Mouse (Mus musculus) CD4-positive helper T cell, adult 2 months (primary cell): ENCODE results near the gene 2010111I01Rik.

Experiments
- DNase-seq: peaks from one replicate; pipeline ENCODE4 v3.0.0-alpha.2; 2012; ENCODE audit warnings: low read depth, missing footprints, low spot score

Gene 2010111I01Rik

DNA sequence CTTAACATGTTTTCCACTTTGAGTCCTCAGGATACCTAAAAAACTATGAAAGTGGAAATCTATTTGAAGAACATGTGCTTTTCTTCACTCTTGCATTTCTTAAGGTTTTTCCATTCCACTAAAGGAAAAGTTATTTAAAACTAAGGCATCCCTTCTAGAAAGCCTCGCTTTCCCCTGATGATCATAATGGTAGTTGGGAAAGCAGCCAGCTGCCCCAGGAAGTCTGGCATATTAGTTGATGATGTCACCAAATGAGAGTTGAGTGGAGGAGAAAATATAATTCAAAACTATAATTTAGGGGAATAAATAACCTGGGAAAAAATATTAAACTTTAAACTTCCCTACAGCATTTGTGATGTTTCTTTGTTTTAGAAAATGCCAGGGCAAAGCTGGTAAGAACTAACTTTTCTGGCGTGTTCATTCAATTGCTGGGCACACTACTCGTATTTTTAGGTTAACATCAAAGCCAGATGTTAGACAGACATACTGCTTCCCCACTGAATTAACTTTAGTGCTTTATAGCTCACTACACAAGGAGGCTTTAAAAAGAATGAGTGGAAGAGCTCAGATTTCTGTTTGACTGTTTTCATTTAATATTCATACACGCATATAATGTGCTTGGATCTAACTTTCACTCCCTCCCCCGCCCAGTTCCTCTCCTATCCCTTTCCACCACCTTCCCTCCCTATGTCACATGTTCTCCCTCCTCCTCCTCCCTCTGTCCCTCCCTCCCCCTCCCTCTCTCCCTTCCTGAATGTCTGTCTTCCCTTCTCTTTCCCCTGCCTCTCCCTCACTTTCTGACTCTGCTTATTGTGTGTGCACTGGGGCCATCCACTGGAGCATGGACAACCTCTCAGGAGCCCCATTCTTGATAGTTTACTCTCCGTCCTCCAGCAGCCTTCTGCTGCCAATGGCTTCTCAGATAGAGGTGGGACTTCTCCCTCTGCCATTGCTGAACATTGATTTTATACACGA lies 58.8 kb downstream of the 2010111I01Rik start:
- DNase-seq, result no peak

DNA sequence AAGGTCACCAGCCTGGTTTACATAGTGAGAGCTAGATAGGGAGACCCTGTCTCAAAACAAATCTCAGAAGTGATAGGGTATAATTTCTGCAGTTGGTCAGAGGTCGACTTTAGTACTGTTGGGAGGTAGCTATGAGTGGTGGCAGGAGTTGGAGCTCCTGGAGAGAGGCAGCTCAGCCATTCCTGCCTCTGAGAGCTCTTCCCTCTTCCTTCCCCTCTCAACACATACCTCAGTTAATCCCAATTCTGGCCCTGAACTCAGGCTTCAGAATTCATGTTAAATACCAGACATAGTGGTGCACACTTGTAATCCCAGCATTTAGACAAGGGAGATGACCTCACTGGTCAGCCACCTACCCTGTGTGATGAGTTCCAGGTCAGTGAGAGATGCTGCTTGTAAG lies 65.3 kb downstream of the 2010111I01Rik start:
- DNase-seq, result no peak

DNA sequence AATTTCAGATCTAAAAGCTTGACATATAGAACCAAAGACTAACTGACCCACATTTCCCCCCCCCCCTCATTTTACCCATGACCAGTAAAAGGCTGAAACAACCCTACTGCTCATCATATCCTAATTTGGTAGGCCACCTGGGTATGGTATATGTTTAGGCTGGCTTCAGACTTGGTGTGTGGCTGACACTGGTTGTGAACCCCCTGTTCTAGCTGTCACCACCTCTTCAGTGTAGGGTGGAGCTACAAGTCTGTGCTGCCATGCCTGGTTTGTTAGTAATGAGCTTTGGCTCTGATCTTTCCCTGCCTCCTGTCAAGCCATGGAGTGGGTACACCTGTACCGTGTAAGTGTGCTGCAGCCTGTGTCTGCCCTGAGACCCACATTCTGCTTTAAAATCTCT lies 66.6 kb downstream of the 2010111I01Rik start:
- no peak for DNase-seq

DNA sequence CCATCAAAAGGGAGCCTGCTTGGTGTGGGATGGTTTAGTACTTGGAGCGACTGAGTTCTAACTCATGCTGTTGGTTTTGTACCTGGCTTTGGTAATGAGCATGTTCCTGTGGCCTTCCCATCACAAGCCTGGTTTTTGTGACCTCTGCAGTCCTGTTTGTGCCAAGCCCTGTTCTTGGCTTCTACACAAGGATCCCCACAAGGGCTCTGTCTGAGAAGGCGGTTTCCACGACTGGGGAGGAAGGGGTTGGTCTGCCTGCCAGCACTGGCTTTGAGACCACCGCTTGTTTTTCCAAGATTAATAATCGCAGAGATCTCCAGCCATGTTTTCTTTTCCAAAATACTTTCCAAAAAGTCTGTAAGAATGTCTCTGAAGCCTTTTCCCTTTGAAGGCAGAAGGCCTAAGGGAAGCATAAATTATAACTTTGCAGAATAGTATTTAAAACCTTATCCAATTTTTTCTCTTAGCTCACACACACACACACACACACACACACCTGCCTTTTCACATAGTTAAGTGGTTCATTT lies 67.7 kb downstream of the 2010111I01Rik start:
- DNase-seq, result no peak

DNA sequence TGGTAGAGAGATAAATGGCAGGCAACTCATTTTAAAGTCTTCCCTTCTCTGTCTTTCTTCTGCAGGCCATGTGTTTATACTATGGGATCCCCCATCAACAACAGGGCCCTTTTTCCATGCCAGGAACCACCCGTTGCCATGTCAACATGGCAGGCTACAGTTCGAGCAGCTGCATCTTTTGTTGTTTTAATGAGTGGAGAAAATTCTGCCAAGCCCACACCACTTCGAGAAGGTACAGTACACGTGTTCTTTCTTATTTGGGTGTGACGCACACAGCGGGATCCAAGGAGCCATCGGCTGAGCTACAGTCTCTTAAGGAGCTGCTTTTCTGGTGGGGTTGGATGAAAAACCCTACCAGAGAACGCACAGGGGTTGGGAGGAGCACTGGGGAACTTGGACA lies 68.3 kb downstream of the 2010111I01Rik start:
- DNase-seq, result no peak

DNA sequence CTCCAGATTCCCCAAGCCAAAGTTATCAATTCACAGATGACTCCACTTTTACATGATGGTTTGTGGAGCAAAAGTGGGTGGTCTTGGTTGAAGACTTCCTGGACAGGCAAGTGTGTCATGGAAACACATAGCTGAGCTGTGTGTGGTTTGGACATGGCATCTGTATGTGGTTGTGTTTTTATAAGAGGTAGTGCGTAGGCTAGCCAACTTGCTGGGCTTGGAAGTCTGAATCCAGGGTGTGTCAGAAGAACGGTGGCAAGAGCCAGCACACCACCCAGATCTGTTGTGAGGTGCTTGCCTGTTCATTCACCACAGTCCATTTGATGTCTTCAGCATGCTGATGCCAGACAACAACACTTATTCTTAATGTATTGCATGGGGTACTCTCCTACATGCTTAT lies 68.7 kb downstream of the 2010111I01Rik start:
- DNase-seq, result no peak

DNA sequence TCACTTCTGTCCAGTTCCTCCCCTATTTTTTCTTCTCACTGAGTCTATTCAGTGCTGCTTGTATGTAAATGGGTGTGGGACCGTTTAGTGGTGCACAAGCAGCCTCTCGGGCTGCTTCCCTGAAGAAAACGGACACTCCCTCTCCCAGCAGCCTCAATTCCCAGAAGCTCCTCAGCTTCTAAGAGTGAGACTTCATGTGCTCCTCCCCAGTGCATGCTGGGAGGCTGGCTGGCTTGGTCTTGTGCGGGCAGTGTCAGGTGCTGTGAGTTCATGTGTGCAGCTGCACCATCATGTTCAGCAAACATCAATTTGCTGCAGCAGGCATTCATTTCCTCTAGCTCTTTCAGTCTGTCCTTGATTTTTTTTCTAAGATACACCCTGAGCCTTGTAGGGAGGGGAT lies 70.0 kb downstream of the 2010111I01Rik start:
- no peak for DNase-seq

DNA sequence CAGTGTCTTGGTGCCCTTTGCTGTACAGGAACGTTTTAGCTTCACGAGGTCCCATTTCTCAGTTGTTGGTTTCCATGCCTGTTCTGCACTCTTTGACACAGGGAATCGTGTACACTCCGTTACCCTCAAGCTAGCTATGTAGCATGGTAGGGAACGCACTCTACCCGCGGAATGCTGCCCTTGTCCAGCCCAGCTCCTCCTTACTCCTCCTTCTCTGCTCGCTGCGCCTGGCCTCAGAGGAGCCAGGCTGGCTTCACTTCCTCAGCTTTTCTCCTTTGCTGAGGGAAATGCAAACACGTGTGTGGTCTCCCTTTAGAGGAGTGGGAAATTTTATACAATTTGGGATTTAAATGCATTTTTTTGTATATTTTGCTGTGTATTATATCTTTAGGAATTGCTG lies 73.2 kb downstream of the 2010111I01Rik start:
- no peak for DNase-seq

DNA sequence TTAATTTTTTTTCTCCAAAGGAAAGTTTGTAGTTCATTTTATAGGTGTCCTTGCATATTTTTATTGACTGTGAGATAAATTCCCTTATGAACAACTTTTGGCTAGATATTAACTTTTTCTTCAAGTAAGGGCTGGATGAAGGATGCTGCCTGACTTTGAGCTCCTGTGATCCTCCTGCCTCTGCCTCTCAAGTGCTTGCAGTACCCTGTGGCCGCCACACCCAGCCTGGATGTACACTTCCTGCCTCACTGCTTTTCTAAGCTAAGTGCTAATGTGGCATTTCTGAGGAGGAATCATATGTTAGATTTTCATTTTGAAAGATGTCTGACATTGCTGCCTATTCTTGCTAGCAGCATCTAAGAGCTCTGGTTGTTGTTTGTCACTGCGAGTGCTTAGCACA lies 73.7 kb downstream of the 2010111I01Rik start:
- peak; percentile 8 for DNase-seq

DNA sequence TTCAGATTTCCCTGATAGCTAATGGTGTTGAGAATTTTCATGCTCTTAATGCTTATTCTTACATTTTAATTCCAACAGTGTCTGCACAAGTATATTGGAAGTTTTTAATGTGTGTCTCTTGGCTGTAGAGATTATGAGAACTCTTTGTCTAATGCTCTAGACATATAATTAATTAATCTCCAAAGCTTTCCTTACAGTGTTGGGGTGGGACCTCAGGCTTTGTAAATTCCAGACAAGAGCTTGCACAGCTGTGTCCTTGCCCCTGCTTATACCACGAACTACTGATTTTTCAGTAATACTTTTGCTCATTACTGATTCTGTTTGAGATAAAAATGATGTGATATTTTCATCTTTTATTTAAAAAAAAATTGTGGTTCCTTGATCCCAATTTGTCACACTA lies 74.2 kb downstream of the 2010111I01Rik start:
- no peak for DNase-seq

DNA sequence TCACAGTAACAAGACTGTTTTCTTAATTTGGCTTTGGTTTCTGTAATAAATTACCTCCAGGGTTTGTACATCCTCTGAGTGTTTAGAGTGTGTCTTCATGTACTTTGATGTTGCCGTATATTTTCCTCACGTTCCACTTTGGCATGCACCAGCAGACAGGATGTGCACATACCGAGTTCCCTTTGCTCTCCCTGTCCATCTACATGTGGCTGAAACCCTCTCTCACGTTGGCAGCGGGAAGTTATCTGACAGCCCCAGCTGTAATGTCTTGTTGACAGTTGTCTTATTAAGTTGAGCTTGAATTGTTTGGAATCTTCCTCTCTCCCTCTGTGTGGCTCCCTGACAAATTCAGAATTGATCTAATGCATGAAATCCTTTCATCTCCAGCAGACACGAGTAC lies 74.6 kb downstream of the 2010111I01Rik start:
- no peak for DNase-seq

DNA sequence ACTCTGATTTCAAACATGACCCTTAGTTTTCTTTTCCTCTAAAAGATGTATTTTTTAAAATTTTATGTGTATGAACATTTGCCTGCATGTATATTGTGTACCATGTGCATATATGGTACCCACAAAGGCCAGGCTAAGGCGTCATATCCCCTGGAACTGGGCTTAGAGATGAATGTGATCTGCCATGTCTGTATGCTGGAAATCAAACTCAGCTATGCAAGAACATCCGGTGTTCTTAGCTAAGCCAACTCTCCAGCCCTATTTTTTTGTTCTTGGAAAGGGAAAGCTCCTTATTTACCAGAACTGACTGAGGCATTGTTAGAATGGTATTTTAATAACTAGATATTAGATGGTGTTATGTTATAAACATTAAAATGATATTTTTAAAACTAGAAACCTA lies 75.2 kb downstream of the 2010111I01Rik start:
- no peak for DNase-seq

DNA sequence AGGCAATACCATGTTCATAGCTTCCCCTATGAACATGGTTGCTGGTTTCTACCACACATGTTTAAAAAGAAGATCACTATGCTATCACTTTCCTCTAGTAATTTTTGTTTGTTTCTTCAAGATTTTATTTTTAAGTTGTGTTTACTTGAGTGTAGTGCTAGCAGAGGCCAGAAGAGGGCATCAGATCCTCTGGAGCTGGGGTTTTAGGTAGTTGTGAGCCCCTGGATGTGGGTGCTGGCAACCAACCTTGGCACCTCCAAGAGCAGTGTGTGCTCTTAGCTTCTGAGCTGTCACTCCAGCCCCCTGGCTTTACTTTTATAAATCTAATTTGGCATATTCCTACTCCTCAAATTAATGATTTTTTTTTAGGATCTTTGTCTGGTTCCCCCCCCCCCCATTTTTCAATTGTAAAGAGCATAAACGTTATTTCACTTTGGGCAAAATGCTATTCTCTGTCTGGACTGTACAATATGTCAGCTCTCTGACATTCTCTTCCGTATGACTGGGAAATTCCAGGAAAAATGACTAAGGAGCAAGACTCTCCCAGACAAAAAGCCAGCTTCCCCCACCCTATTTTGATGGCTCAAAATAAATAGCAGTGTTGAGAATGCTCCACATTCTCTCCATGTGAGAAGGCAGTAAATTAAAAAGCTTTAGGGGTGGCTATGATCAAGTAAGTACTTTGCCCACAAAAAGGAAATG lies 81.0 kb downstream of the 2010111I01Rik start:
- DNase-seq, result no peak

DNA sequence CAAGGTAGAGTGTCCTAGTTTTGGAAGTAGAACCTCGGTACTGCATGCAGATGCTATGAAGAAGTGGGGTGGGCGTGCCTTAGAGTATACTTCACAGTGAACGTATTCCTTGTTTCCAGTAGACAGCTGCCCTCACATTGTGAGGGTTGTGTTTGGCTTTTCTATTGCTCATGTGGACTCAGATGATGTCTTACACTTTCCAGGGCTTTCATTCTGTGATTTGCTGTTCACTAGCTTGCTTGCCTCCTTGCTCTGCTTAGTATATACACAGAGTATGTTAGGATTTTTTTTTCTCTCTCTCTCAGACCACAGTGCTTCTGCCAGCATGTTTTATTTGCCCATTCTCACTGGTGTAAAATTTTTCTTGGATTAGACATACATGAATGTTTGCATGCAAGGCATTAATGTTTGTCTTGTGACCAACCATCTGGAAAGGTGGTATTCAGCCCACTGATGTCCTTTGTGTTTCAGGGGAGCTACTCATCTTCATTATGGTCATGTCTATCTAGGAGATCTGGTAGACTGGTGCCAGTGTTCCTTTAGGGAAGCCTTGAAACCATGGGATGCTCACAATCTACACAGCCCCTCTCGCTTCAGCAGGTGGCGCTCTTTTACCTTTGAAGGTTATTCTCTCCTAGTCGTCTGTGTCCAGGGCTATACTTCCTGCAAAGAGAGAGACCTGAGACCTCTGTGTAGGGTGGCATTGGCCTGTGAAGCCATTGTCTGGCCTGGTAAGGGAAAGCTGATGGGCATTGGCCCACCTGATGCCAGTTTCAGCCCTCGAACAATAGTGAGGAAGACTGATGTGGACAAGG lies 81.7 kb downstream of the 2010111I01Rik start:
- peak; percentile 22 for DNase-seq

DNA sequence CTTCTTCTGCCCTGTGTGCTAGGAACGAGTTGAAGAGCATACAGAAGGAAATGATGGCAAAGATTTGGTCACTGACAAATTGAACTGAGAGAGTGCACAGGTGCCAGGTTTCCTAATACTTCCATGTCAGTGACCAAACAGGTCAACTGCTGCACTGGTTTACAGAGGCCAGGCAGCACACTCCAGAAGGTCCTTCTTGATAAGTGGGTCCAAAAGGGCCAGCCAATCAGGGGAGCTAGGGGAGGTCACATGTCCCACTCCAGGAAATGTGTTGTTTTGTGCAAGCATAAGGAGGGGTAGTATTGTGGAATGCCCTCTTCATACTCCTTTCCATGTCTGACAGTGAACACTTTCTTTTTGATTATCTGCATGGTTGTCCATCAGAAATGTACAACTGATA lies 99.0 kb downstream of the 2010111I01Rik start:
- DNase-seq, result no peak

DNA sequence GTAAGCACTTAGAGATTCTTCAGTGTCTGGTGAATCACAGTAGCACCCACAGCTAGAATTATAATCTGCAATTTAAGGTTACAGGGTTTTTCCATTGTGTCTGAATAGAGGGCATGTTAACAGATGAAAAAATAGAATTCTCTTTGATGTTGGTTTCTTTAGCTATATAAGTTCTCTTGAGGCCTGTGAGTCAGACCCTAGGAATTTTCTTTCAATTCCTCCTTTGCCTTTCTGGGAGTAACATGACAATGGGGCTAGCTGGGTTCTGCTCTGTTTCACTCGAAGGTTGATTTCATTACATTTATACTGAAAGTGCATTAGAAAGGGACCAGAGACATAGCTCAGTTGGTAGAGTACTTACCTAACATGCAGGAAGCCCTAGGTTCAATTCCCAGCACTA lies 101.9 kb downstream of the 2010111I01Rik start:
- no peak for DNase-seq

DNA sequence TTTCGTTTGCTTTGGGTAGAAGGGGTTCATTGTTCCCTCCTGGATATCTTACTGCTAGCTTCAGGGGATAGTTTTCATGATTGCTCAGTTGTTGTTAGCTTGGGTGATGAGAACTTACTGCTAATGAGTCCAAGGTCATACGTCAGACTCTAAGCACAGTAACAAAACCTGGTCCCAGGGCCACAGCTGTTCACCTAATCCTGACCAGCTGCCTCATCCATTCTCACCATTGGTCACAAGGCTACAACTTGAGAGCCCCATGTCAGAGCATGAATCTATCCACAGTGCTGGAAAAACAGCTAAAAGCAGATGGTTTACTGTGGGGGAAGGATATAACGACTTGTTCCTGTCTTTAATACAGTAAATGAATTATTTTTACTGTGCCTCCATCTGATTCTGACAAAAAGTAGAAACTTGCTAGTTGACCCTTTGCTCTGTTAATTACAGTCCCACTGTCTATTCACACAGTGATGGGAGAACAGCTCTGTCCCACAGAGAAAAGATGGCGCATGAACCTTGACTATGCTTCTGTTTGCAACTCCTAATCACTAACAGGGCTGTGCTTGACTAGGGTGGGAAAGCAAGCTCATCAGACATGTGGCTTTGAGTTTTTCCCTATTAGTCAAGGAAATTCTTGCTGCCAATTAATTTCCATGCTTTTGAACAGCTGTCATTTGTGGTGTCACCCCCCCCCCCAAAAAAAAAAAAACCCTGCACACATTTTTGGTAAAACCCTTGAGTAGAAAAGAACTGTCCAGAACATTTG lies 103.9 kb downstream of the 2010111I01Rik start:
- no peak for DNase-seq

DNA sequence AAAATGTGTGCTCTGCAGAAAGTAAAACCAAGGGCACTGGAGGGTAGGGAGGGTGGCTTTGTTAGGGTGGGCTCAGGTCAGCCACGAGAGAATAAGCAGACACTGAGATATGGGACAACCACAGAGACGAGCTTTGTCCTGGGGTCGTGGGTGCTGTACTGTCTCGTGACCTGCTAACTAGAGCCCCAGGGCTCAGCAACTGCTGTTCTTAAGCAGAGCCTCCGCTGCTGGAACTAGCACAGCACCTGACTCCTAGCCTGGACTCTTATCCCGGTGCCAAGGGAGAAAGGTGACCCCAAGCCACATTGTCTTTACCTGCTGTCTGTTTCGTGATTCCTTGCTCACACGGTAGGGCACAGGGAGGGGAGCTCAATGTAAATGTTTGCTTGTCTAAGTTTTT lies 107.2 kb downstream of the 2010111I01Rik start:
- DNase-seq, result no peak

DNA sequence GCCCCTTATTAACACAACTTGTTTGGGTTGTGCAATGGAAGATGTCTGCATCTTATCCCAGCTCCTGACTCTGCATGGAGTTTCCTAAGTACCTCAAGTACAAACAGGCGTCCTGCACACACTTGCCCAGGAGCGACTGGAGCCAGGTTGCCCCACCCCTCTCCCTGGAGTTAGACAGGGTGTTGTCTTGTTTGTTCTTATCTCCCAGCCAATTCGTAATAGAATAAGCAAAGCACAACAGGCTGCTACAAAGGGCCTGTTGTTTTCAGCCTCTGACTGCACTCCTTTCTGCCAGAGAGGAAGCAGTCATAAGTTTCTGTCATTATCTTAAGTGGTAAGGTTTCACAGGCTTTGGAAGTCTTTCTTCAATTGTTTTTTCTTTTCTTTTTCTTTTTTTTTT lies 107.7 kb downstream of the 2010111I01Rik start:
- DNase-seq, result no peak

DNA sequence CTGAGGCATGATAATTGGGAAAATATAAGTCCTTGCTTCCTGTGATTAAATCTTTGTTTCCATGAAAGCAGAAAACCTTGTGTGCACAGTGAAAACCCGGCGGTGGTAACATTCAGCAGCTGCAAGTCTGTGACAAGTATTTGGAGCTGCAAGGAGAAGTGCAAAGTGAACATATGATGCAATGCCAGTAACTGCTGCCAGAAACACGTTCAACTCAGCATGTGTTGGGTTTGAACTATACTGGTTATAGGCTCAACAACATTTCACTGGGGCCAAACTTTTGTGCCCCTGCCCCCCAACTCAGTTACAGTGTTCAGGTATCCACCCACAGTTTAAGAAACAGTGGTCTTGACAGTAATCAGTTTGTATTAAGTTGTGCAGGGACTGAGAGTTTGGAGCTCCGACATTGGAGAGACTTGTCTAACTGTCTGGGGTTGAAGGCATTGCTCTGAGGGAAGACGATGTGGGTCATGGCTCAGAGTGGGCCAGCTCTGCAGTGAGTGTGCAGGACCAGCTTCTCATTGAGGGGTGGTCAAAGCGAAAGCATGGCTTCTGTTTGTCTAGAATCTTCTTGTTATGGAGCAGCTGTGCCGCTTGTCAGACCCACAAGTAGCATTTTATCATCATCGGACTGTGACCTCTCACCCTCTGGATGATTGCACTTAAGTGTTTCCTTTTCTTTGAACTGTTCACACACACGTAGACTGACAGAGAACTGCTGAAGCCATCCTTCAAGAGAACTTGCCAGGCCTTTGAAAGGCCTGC lies 109.4 kb downstream of the 2010111I01Rik start:
- no peak for DNase-seq
